Mouse (Mus musculus) erythroid progenitor cell, adult 5-6 weeks (primary cell): ENCODE measurements around the gene Gm10912. TPM values are rescaled to one million over a fixed set of nuclear protein-coding genes. Genes with fewer than 3 reads are reported as not detected.
"Not testable (repeated sequence)": the region's sequence is repeated elsewhere in the genome, so short reads cannot be mapped to it uniquely, and the experiment has no call there.

Source experiments
- ATAC-seq: replicated peaks from 2 replicates; pipeline ENCODE4 v1.8.0; 2016; ENCODE audit warnings: moderate number of reproducible peaks, mild to moderate bottlenecking, moderate TSS enrichment, inconsistent platforms; ENCODE audit not compliant: poor library complexity, low FRiP score, severe bottlenecking
- total RNA-seq, 2 experiments: library from RNA; stranded (forward) in 1 of 2; stranded (reverse) in 1 of 2; fragments of 150-400 nt in 1 of 2; fragments of 186-747, 209-891 nt in 1 of 2; gene quantifications; 2 replicates each; pipeline versions ENCODE4 v1.2.3 to v1.2.4; 2015 to 2017; ENCODE audit warnings: low replicate concordance in 2 of 2

The Gm10912 gene
- total RNA-seq, 2 experiments from 2014 or later, result 0.84 TPM; not detected in 1

DNA sequence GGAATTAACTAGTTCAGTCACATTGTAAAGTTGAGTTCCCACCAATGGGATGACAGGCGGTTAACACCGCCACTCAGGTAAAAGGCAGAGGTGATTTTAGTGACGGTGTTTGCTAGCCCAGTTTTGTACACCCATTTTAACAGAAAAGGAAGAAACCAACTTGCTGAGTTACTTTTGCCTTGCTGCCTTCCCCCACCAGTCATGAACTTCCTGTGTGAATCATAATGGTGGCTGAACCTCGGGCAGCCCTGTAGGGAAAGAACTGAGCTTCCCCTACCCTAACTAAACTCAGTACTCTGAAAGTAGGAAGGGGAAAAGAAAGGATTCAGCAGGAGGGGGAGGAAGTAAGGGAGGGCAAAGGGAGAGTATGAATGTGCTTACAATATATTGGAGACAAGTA is 44.4 kb downstream of the Gm10912 start:
- ATAC-seq, result no peak

DNA sequence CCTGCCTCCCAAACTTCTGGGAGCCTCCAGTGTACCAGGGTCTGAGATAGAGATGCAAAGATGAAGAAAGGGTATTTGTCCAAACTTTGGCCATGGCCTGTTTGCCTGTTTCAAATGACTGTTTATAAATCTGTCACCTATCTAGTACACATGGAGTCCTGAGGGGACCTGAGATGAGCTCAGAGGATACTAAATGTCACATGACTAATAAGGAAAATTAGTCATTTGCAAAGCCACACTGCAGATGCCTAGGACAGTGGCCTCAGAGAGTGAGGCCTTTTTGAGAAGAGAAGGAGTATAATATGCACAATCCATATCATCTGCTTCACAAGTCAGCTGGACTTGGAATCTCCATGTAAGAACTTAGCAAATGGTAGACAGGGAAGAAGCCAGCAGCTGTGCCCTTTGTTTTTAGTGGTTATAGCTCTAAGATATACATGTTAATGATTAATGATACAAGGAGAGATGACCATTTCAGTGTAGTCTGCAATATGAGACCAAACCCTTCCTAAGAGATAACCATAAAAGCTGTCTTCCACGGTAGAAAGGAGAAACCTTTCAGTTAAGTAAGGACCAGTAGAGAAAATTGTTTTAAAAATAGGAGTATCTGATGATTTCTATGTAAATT is 45.7 kb downstream of the Gm10912 start:
- not testable (repeated sequence) for ATAC-seq

DNA sequence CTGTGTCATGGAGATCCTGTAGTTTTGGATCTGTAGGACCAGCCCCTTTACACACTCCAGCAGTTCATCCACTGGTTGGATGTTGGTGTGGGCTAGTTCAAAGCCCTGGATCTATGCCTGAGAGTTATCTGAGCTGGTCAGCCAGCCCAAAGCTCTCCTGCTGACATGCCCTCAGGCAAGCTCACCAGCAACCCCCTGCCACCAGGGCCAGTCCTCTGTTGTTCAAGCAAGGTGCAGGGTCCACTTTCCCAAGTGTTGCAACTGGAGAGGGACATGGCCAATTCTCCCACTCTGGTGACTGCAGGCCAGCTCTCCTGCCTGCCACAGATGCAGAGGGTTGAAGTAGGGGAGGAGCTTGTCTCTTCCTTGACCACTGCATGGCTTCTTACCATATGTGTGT is 47.9 kb downstream of the Gm10912 start:
- ATAC-seq, result not testable (repeated sequence)

DNA sequence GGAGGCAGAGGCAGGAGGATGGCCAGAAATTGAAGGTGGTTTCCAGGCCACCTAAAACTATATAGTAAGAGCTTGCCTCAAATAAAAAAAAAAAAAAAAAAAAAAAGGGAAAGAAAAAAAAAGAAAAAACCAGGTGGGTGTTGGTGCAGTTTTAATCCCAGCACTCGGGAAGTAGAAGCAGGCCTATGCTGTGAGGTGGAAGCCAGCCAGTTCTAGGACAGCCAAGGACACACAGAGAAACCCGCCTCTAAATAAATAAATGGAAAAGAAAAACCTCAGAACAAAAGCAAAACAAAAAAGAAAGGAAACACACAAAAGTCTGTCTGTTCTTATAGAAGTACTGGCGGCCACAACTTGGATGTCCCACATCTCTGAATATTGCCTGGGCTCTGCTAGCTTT is 49.3 kb downstream of the Gm10912 start:
- ATAC-seq, result no peak

Other genes starting within 250 kb of the Gm10912 start
- 633 and 653 TPM in 2 replicates for gene Lmo2, start 107.8 kb upstream of the Gm10912 start, total RNA-seq (2015; ENCODE audit: low replicate concordance)
- gene Lmo2, start 107.8 kb upstream of the Gm10912 start, total RNA-seq (2017; ENCODE audit: low replicate concordance), result 362 and 409 TPM in 2 replicates
- 84.3 and 95.2 TPM in 2 replicates for gene Fbxo3, start 38.1 kb upstream of the Gm10912 start, total RNA-seq (2015; ENCODE audit: low replicate concordance)
- gene Fbxo3, start 38.1 kb upstream of the Gm10912 start, total RNA-seq (2017; ENCODE audit: low replicate concordance), result 96.8 and 101 TPM in 2 replicates
- 5.8 TPM in 1 of 2 replicates, not detected in the other for gene 4931422A03Rik, start 37.5 kb upstream of the Gm10912 start, total RNA-seq (2015; ENCODE audit: low replicate concordance)
- gene 4931422A03Rik, start 37.5 kb upstream of the Gm10912 start, total RNA-seq (2017; ENCODE audit: low replicate concordance), result not detected in 2 replicates
- gene Gm10799, start 2.7 kb downstream of the Gm10912 start, total RNA-seq (2015; ENCODE audit: low replicate concordance), result not detected in 2 replicates
- not detected in 2 replicates for gene Gm10799, start 2.7 kb downstream of the Gm10912 start, total RNA-seq (2017; ENCODE audit: low replicate concordance)
- gene Cd59b, start 4.0 kb downstream of the Gm10912 start, total RNA-seq (2015; ENCODE audit: low replicate concordance), result 18.4 and 42.8 TPM in 2 replicates
- gene Cd59b, start 4.0 kb downstream of the Gm10912 start, total RNA-seq (2017; ENCODE audit: low replicate concordance), result 15.4 and 29.4 TPM in 2 replicates
- gene Cd59a, start 30.0 kb downstream of the Gm10912 start, total RNA-seq (2015; ENCODE audit: low replicate concordance), result 47.9 and 52.0 TPM in 2 replicates
- gene Cd59a, start 30.0 kb downstream of the Gm10912 start, total RNA-seq (2017; ENCODE audit: low replicate concordance), result 38.4 and 43.1 TPM in 2 replicates
- 1.7 TPM in 1 of 2 replicates, not detected in the other for gene A930018P22Rik, start 56.9 kb downstream of the Gm10912 start, total RNA-seq (2015; ENCODE audit: low replicate concordance)
- not detected in 2 replicates for gene A930018P22Rik, start 56.9 kb downstream of the Gm10912 start, total RNA-seq (2017; ENCODE audit: low replicate concordance)